Mouse (Mus musculus) myocyte (in vitro differentiated cells): ENCODE results near the gene Prss34. TPM values are rescaled to one million over a fixed set of nuclear protein-coding genes. Genes with fewer than 3 reads are reported as not detected.

ENCODE experiments used
- H3K27me3 ChIP-seq: one replicate; pipeline ENCODE4 v1.6.1; 2011; ENCODE audit not compliant: control insufficient read depth, insufficient read depth, insufficient read length
- H3K36me3 ChIP-seq: one replicate; pipeline ENCODE4 v1.6.1; 2011; ENCODE audit not compliant: control insufficient read depth, insufficient read depth
- H3K4me2 ChIP-seq: one replicate; pipeline ENCODE4 v1.6.1; 2011; ENCODE audit warnings: low read depth, control low read depth
- H3K4me3 ChIP-seq: one replicate; pipeline ENCODE4 v1.5.1; 2011; ENCODE audit warnings: mild to moderate bottlenecking, control low read depth, moderate library complexity
- H3K79me2 ChIP-seq: one replicate; pipeline ENCODE4 v1.6.1; 2011; ENCODE audit not compliant: control insufficient read depth, insufficient read depth
- H3ac ChIP-seq: one replicate; pipeline ENCODE4 v1.6.1; 2011; ENCODE audit not compliant: control insufficient read depth, insufficient read length
- CEBPB ChIP-seq: IDR thresholded peaks from 2 replicates; pipeline ENCODE4 v1.6.1; 2011; ENCODE audit warnings: mild to moderate bottlenecking, moderate library complexity; ENCODE audit not compliant: poor library complexity, insufficient read depth, severe bottlenecking
- E2F4 ChIP-seq: IDR thresholded peaks from one replicate; pipeline ENCODE4 v1.6.1; 2011; ENCODE audit warnings: mild to moderate bottlenecking, control low read depth, moderate library complexity; ENCODE audit not compliant: insufficient read depth
- MAX ChIP-seq: IDR thresholded peaks from one replicate; pipeline ENCODE4 v1.6.1; 2011; ENCODE audit warnings: low read depth, mild to moderate bottlenecking, control low read depth
- MYOD1 ChIP-seq, 3 experiments: IDR thresholded peaks; one replicate each; pipeline ENCODE4 v1.6.1; 2011; ENCODE audit warnings: control low read depth in 2 of 3, low read depth in 2 of 3, mild to moderate bottlenecking in 2 of 3, moderate library complexity in 1 of 3; ENCODE audit not compliant: insufficient read length in 2 of 3, control insufficient read depth in 1 of 3
- MYOG ChIP-seq, 3 experiments: IDR thresholded peaks; one replicate each; pipeline ENCODE4 v1.6.1; 2011; ENCODE audit warnings: control low read depth in 2 of 3, low read depth in 2 of 3, mild to moderate bottlenecking in 2 of 3; ENCODE audit not compliant: insufficient read length in 2 of 3, control insufficient read depth in 1 of 3, insufficient read depth in 1 of 3
- POLR2A ChIP-seq: IDR thresholded peaks from one replicate; pipeline ENCODE4 v1.6.1; 2011; ENCODE audit warnings: low read depth, mild to moderate bottlenecking, control low read depth, moderate library complexity; ENCODE audit not compliant: insufficient read length
- POLR2AphosphoS2 ChIP-seq: IDR thresholded peaks from one replicate; pipeline ENCODE4 v1.6.1; 2011; ENCODE audit warnings: low read depth, control low read depth; ENCODE audit not compliant: insufficient read length
- REST ChIP-seq: IDR thresholded peaks from one replicate; pipeline ENCODE4 v1.6.1; 2011; ENCODE audit warnings: mild to moderate bottlenecking, control low read depth, moderate library complexity; ENCODE audit not compliant: insufficient read depth, insufficient read length
- SRF ChIP-seq: IDR thresholded peaks from one replicate; pipeline ENCODE4 v1.6.1; 2011; ENCODE audit warnings: low read depth; ENCODE audit not compliant: control insufficient read depth, insufficient read length
- TCF12 ChIP-seq: IDR thresholded peaks from one replicate; pipeline ENCODE4 v1.6.1; 2011; ENCODE audit warnings: mild to moderate bottlenecking, control low read depth; ENCODE audit not compliant: poor library complexity, insufficient read depth, severe bottlenecking
- TCF3 ChIP-seq: IDR thresholded peaks from one replicate; pipeline ENCODE4 v1.6.1; 2011; ENCODE audit warnings: low read depth, control low read depth; ENCODE audit not compliant: insufficient read length
- USF1 ChIP-seq: IDR thresholded peaks from one replicate; pipeline ENCODE4 v1.6.1; 2011; ENCODE audit warnings: low read depth, mild to moderate bottlenecking, control low read depth, moderate library complexity
- polyA plus RNA-seq: library from polyadenylated mRNA; unstranded; fragments of >200 nt; fragmentation: generic; extraction: Trizol; gene quantifications from one replicate; pipeline ENCODE4 v1.2.1, GENCODE M21; 2012; ENCODE audit warnings: missing spikeins

Prss34 gene
- polyA plus RNA-seq, 1 experiment = not detected

GRCm38 (mm10) chr17:25256140-25256754 is 41.9 kb upstream of the Prss34 start, which contains the start of gene Baiap3:
Gene Baiap3 (minus strand): TSS chr17:25256364.
- H3K4me2 ChIP-seq = no peak within 1 kb of the TSS
- H3K4me3 ChIP-seq = no peak within 1 kb of the TSS
- H3K36me3 ChIP-seq = no peaks in the 10 kb centered on the region
- H3ac ChIP-seq = no peak within 1 kb of the TSS
- TF ChIP-seq POLR2A (no peak), MAX (no peak), MYOD1 (IDR thresholded peaks at IDR 0.05; ENCODE audit: control insufficient read depth in 1 of 3, insufficient read length in 2 of 3, low read depth in 2 of 3) (no peak), TCF12 (no peak), CEBPB (no peak), USF1 (no peak), POLR2AphosphoS2 (no peak), REST (no peak), SRF (no peak), E2F4 (no peak), TCF3 (no peak), MYOG (IDR thresholded peaks at IDR 0.05; ENCODE audit: control insufficient read depth in 1 of 3, insufficient read depth in 1 of 3, insufficient read length in 2 of 3, low read depth in 2 of 3) (no peak)
- no peaks in the 10 kb centered on the region for H3K79me2 ChIP-seq
- peaks cover 41% of the 10 kb centered on the region for H3K27me3 ChIP-seq

GRCm38 (mm10) chr17:25257804-25258261 is 40.4 kb upstream of the Prss34 start:
- no peaks in the 10 kb centered on the region for H3K79me2 ChIP-seq
- TF ChIP-seq MYOD1 (IDR thresholded peaks at IDR 0.05; ENCODE audit: control insufficient read depth in 1 of 3, insufficient read length in 2 of 3, low read depth in 2 of 3) (no peak), SRF (no peak), USF1 (no peak), POLR2AphosphoS2 (no peak), REST (no peak), POLR2A (no peak), CEBPB (no peak), E2F4 (no peak), MYOG (IDR thresholded peaks at IDR 0.05; ENCODE audit: control insufficient read depth in 1 of 3, insufficient read depth in 1 of 3, insufficient read length in 2 of 3, low read depth in 2 of 3) (no peak), TCF12 (no peak), TCF3 (no peak), MAX (no peak)
- H3ac ChIP-seq = no peak overlapping the region
- peaks cover 29% of the 10 kb centered on the region for H3K27me3 ChIP-seq
- H3K4me2 ChIP-seq = no peak overlapping the region
- H3K4me3 ChIP-seq = no peak overlapping the region
- peaks cover 3% of the 10 kb centered on the region for H3K36me3 ChIP-seq

- Histone ChIP-seq H3ac (no peak overlapping the region), H3K79me2 (peaks cover 31% of the 10 kb centered on the region), H3K4me2 (no peak overlapping the region), H3K27me3 (no peaks in the 10 kb centered on the region), H3K4me3 (no peak overlapping the region), H3K36me3 (peaks cover 62% of the 10 kb centered on the region)
- TF ChIP-seq TCF3 (no peak), USF1 (no peak), POLR2A (no peak), MYOD1 (IDR thresholded peaks at IDR 0.05; ENCODE audit: control insufficient read depth in 1 of 3, insufficient read length in 2 of 3, low read depth in 2 of 3) (no peak), TCF12 (no peak), POLR2AphosphoS2 (no peak), CEBPB (no peak), MYOG (IDR thresholded peaks at IDR 0.05; ENCODE audit: control insufficient read depth in 1 of 3, insufficient read depth in 1 of 3, insufficient read length in 2 of 3, low read depth in 2 of 3) (no peak), SRF (no peak), E2F4 (no peak), MAX (no peak), REST (no peak)
These were observed 33.7 kb upstream of the Prss34 start for GRCm38 (mm10) chr17:25264453-25264852.

GRCm38 (mm10) chr17:25270795-25271335 is 27.3 kb upstream of the Prss34 start:
- no peaks in the 10 kb centered on the region for H3K27me3 ChIP-seq
- TF ChIP-seq CEBPB (no peak), POLR2AphosphoS2 (no peak), MAX (no peak), POLR2A (no peak), TCF3 (no peak), E2F4 (no peak), MYOG (IDR thresholded peaks at IDR 0.05; ENCODE audit: control insufficient read depth in 1 of 3, insufficient read depth in 1 of 3, insufficient read length in 2 of 3, low read depth in 2 of 3) (no peak), USF1 (no peak), MYOD1 (IDR thresholded peaks at IDR 0.05; ENCODE audit: control insufficient read depth in 1 of 3, insufficient read length in 2 of 3, low read depth in 2 of 3) (no peak), TCF12 (no peak), REST (no peak), SRF (no peak)
- peak overlapping the region; percentile 95 for H3K4me2 ChIP-seq
- peaks cover 33% of the 10 kb centered on the region for H3K36me3 ChIP-seq
- peaks cover 68% of the 10 kb centered on the region for H3K79me2 ChIP-seq
- no peak overlapping the region for H3ac ChIP-seq
- peak overlapping the region; percentile 100 for H3K4me3 ChIP-seq
